Mouse (Mus musculus): ENCODE measurements at regions not wholly inside any gene's neighbourhood (a gene's known extent, or its start where the extent isn't known, plus 50 kb on each side); places are given as distances from the start of the nearest gene placed in this dataset.

DNA sequence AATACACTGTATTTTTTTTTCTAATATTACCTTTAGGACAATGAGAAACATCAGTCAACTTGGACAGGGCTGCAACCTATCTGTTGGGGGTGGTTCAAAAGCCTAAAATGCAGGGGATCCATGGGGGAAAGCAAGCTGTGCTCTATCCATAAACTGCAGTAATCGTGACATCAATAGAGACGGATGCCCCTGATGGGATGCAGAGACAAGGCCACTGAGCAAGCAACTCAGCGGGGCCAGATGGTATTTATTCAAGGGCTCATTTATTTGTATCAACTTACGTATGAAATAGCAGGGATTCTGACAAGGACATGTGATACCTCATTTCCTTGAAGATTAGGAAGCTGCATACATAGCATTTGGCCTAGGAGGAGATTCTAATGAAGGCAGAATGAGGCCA, 673.5 kb upstream of the A1bg start:
- ATAC-seq: no peak

DNA sequence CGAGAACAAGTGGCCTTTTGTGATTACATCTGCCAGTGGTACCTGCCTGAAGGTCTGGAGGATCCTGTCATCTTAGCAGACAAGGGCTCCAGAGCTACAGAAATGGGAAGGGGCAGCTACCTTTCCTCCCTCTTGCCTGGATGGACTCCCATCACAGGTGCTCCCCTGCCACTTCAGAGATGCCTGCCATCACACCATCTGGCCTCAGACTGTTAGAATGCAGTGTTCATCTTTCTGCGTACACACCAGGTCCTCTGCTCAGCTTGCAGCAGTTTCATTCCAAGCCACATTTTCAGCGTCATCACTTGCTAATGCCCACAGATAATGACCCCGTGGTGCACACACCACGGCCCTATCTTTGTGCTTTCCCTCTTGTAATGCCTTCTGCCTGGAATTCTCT, 666.1 kb upstream of the A1bg start:
- no peak for ATAC-seq

DNA sequence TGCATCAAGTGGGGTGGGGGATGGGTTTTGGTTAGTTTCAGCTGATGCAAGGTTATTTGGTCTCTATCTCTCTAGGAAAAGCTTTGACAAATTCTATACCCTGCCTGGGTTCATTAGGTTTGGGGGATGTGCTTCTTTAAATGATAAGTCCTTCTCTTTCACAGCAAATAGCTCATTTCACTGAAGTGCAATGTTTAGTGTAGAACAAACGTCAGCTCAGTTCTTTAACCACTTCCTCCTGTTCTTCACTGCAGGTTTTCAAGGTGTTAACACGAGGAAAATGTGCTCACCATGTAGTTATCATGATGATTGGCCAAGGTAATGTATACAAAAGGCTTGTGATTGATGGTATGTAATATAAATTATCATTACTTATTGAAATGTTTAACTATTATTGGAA, 659.5 kb upstream of the A1bg start:
- peak; percentile 66 for ATAC-seq

DNA sequence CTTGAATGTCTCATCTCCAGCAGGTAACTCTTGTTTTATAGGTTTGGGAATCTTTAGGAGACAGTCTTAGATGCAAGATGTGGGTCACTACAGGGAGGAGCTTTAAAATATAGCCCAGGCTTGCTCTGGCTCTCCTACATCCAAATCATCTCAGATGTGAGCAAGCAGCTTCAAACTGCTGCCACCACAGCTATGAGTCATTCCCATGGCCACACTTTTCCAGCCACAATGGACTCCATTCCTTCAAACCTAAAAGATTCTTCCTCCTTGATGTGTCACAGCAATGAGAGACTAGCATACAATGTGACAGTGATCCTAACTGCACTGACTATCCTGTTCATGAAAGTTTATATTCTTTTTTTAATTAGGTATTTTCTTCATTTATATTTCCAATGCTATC, 640.5 kb upstream of the A1bg start:
- no peak for ATAC-seq

DNA sequence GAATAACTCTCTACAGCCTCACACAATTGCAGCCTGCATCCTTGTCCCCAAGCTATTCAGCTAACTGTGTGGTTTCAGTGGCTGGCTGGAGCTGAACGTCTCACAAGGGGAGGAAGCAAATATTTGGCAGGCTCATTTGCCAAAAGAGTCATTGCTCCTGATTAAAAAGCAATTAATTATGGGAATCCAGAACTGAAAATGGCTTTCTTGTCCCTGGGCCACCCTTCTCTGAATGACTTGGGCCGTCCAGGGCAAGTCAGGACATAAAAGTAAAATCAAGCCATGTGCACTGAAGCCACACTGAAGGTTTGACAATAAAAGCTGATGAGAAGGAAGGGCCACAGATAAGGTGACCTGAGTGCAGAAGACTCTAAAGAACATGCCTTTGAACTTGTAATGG, 639.4 kb upstream of the A1bg start:
- no peak for ATAC-seq

DNA sequence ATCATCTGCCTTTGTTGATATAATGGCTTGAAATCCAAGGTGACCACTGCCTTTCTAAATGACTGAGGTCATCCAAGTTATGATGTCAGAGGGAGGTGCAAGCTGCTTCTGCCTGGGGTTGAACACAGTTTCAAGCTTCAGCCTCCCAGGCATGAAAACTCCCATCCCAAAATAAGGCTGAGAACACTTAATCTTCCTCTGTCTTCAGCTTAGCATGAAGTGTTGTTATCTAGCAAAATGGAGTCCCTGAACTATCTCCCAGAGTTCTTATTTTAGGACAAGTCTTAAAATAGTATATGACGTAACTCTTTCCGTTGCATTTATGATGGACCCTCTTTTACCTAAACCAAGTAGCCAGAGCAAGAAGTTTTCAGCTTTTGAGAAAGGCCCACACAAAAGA, 631.1 kb upstream of the A1bg start:
- ATAC-seq: no peak

DNA sequence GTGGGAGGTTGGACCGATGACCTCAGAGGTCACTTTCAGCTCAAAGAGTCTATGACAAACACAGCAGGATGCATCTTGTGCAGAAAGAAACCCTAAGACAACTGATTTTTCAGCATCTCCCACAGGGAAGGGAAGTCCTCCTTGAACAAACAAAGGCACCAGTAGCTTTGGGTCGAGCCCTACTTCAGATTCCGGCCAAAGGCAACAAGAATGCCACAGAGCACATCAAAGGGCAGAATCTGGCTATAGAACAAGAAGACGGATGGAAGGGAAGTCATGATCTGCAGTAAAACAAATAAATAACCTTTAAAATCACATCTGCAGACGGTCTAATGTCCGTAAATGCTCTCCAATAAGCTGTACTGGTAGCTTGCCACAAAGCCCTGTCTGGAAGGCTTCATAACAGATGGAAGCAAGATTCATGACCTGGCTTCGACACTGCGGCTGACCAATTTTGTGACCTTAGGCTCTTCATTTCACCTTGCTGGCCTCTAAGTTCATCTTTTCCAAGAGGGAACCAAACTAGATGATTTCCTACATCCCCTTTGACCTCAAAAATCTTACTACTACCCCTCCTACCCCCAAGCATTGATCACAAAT, 630.4 kb upstream of the A1bg start:
- ATAC-seq: no peak

DNA sequence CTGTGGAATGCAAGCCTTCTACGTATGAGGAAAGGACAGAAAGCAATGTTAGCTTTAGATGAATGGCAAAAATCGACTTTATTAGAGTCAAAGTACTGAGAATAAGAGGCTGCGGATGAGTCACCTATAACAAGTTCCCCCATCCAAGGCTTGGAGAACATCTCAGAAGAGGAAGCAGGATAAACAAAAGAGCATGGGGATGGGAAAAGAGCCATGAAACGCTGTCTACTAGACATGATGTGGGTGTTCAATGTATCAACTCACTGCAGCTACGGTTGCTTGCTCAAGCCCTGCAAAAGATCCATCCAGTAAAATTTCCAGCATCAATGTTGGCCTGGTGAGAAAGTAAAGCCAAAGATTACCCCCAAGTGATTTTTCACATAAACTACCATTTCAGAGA, 628.4 kb upstream of the A1bg start:
- ATAC-seq: no peak

DNA sequence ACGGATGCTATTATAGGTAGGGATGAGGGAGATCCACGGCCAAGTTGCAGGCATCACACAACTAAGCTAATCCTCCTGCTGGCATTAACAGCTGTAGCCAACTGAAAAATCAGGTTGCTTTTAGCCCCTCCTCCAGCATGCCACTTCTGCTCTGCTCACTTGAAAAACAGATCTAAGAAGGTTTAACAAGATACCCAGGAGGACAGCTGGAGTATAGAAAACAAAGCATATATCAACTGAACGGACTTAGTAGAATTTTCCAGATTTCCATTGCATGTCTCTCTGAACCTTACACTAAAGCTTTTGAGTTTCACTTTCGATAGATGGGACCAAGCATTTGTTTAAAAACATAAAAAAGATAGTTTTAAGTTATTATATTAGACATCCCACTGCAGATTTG, 625.6 kb upstream of the A1bg start:
- no peak for ATAC-seq

DNA sequence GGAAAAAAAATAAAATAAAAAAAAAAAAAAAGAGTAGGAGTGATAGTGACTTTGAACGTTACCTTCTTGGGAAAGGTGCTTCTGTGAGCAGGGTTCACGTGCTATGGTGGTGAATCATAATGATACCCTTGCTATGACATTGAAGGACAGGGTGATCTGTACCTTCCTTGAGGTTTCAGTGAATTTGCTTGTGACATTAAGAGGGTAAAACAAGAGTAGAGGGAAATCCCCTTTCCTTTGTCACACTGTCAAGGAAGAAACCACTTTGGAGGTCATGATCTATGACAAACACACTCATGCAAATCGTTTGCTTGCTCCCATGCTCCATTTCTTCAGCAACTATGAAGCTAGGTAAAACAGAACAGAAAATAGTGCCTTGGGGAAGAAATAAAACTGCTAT, 623.8 kb upstream of the A1bg start:
- peak; percentile 97 for ATAC-seq

DNA sequence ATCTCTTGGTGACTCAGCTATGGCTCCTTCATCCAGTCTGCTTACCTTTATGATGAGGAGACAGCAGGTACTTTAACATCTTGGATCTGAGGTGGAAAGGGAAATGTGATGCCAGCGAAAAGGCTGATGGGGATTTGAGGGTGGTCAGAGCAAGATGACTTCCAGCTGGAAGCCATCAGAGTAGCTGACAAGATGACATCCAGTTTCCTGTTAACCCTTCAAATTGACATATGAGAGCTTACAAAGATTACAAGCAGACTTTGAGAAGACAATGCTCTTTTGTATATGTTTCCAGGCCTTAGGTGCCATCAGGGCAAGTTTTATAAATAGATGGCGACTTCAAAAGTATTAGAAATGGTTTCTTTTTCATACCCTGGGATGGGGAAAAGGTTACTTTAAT, 621.3 kb upstream of the A1bg start:
- no peak for ATAC-seq

DNA sequence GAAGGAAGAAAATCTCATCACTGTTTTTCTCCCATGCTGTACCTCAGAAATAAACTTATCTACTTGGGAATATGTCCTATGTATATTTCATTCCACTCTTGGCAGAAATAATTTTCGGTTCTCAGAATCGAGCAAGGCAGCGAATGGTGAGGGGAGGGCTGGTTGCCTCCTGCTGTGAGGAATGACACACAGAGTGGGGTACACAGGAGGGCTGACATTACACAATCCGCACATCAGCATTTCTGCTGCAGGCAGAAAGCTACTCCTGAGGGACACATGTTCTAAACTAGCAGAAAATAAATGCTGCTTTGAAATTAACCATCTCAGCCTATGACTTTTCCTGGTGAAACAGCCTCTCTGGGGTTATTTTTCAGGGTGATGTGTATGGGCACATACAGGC, 618.8 kb upstream of the A1bg start:
- ATAC-seq: no peak

DNA sequence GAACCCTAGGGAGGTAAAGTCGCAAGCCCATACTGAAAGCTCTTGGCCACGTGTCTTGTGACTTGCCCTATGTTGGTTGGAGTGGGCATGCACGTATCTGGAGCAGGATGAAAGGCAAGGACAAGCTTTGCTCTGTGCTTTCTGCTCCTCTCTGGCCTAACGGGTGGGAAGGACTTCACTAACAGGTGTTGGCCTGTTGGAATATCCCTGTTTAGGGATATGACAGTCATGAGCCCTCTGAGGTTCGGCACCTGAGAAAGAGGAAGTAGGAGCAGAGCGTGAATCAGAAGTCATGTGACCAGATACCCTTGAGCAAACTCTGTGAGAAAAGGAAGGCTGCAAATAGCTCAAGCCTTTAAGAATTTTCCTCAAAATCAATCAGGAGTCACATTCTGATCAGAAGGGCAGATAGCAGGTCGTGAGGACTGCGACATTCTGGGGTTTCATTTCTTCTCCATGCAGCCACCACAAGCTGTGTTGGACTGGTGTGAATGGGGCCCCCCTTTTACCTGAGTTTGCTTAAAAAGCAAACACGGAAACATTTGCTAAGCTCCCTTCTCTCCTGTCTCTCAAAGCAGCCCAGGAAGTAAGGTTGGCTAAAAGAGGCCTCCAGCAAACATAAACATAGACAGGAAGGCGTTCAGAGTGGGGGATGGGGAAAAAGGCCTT, 618.1 kb upstream of the A1bg start:
- peak; percentile 86 for ATAC-seq

DNA sequence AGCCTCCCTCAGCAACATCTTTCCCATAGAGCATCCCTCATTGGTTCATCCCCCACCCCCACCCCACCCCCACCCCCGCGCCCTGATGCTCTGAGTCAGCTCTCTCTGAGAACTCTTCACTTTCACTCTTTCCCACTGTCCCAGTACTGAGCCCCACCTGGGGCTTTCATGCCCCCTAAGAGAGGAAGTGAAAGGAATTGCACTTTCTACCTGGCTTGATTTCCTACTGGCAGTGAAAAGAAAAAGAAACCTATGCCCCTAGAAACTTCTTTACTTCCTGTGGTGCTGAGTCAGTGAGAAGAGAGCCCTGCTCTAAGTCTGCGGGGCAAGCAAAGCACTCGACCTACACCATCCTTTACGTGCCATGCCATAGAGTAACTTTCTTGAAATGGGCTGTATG, 616.1 kb upstream of the A1bg start:
- peak; percentile 44 for ATAC-seq

DNA sequence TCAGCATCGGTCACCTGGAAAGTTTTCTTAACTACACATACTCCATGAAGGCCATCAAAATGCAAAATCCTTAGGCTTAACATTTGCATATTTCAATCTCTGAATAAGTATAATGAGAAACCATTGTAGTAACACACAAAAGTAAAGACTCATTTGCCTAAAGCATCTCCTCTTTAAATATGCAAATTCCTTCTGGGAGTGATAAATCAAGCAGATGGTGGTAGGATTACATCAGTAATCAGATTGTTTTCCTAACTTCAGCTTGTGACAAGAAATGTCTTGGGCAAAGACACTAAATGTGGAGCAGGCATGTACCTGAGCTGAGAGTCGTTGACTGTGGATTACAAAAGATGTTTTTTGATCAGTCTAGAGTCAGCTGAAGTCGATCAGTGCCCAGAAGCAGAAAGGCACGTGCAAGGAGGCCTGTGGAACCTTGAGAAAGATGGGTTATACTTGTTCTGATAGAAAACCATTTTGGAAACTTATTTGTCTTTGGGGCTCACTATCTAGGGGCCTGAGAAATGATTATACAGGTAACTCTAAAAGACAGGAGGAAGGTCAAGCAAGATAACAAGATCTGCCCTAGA, 615.5 kb upstream of the A1bg start:
- no peak for ATAC-seq

DNA sequence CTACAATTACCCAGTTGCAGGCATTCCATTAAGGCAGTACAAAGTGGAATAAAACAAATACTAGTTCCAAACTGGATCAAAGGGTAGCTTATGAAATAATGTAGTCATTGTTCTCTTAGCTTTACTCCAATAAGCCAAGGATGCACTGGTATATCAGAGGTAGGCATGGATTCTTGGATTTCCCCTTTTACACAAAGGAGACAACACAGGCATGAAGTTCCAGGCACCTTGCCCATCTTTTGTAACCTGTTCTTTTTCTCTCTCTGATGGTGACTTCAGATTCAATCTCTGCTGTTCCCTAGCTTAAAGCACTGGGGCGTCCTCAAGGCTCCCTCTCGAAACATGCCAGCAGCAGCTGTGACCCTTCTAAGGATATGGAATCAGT, 613.5 kb upstream of the A1bg start:
- ATAC-seq: no peak

DNA sequence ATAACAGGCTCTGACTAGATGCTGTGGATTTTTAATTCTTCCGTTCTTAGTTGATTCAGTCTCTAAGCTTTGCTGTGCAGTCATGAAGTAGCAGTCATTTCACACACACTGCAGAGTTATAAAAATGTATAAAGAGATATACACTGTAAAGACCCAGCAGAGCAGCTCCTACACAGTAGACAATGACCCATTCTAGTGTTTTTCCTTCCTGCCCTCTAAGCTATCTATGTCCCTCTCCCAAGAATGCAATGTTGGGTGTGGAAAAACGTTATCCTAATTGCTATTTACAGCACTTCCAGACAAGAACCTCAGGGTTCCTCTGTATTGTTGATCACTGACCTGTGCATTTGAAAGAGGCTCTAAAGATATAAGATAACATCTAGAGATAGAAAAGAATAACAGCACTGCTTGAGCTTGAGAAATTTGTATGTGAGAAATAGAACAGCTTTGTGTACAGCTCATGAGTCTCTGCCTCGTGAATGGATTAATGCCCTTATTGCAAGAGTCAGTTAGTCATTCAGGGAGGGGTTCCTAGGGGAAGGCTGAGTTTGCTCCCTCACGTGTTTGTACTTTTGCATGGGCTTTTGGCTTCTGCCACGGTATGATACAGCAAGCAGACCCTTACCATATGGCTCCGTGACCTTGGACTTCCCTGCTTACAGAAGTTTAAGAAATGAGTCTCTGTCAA, 613.0 kb upstream of the A1bg start:
- ATAC-seq: no peak

DNA sequence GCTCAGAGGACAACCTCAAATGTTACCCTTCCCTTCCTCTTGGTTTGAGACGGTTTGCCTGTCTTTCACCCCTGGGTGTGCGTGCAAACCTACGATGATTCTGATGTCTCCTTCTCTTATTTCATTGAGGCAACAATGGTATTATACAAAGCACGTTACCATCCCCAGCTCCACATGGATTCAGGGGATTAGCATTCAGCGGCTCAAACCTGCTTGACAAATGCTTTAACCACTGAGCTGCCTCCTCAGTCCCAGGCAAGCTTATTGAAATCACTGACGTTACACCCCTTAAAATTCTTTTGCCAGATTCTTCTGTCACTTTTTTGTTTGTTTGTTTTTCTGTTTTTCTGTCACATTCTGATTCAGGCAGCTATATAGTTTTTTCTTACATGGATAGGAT, 612.4 kb upstream of the A1bg start:
- ATAC-seq: no peak

DNA sequence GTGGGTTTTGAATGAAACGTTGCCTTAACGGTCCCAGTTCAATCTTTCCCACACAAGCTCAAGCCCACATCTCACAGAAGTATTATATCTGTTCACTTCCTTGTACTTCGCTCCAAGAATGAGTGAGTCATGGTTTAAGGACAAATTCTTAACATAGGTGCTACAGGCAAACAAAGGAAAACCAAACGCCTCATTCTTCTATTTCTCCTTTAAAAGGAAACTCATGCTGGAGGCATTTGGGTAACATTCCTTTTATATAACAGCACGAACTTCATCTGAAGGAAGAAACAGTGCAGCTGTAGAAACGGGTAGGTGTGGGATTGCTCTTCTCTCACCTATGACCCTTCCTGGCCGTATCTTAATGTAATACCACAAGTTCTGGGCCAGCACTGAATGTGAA, 610.0 kb upstream of the A1bg start:
- ATAC-seq: no peak

DNA sequence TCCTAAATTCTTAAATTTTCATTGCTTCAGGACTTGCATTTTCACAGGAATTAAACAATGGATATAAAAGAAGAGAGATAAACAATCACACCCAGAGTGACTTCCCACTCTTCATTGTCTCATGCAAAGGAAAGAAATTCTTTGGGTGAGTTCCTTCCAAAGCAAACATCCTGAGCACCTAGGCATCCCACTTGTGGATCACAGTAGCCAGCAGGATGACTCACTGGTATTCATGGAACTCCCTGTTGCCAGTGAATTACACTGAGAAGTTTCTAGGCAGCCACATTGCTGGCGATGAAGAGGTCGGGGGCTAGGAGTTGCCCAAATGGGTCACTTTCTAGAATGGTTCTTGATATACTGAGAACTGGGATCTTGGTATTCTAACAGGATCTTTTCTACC, 609.2 kb upstream of the A1bg start:
- ATAC-seq: no peak

DNA sequence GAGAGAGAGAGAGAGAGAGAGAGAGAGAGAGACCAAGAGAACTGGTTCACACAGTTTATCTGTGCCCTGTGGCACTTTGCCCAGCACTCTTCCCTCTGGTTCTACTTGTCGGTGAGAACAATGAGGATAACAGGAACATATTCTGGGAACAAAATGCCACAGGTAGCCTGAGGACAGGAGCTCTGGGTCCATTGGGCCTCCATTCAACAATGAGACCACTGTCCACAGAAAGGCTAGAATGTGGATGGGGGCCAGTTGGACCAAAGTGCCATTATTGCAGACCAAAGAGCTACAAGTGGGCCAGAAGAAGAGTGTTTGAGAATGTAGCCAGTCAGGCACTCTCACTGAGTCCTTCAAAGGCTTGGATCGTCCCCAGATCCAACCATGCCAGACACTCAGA, 600.2 kb upstream of the A1bg start:
- no peak for ATAC-seq

DNA sequence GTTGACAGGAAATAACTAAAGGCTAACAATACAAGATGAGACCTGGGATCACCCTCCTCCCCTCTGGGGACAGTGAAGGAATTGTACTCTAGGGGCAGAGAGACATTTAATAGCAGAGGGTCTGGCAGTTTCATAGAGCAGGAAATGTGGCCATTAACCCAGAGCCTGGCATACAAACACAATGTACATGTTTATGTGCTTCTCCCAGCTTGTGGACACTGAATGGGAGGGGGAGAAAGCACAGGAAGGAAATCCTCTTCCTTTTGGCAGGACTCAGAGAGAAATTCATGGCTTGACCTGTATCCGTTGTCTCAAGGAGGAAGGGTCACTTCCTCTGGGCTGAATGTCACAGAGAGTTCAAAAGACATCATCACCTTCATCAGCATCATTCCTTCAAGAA, 594.5 kb upstream of the A1bg start:
- no peak for ATAC-seq

DNA sequence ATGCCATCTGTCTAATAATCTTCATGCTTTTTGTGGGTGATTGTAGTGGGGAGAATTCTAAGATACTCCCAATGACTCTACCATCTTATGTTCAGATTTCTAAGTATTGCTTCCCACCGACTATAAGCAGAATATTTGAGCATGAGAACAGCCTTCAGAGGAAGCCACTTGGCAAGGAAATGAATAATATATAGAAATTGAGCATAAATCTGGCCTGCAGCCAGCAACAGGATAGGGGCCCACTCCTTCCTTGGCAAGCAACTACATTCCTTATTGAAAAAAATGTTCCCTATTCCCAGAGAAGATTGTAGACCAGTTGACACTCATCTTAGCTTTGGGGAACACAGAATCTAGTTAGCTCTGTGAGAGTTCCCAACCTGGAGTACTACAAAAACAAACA, 591.5 kb upstream of the A1bg start:
- ATAC-seq: no peak

DNA sequence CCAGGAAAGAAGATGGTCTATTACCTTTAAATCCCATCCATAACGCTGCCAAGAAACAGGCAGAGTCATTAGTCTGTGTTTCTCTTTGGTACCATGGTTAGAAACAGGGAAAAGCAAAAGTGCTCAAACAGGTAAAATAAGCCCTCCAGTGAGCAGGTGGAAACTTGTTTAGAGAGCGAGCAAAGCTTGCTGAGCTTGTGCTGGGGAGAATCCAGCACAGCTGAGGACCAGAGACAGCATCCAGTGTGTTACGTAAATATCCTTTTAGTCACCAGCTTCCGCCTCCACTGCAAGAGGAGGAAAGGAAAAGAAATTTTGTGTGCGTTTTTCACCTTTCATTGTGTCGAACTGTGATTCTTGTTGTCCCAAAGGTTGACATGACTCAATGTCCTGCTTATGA, 586.0 kb upstream of the A1bg start:
- no peak for ATAC-seq

All from activated CD4-positive, CD25-positive, alpha-beta regulatory T cell, adult 4 months (primary cell).